Mouse (Mus musculus): ENCODE results near the gene Prr22. TPM values are rescaled to one million over a fixed set of nuclear protein-coding genes. Genes with fewer than 3 reads are reported as not detected.

The Prr22 gene
- polyA plus RNA-seq (2015; fragmentation: Nextera tagmentation; extraction: Ambion mirVana), result 1.6 and 1.8 TPM in 2 replicates

- 83% methylated on average over 5 of the region's 5 CpGs for WGBS
- Histone ChIP-seq H3K9me3 (ENCODE audit: low read length) (no peaks in the 10 kb centered on the region), H3K27ac (ENCODE audit: low read length) (no peak within 1 kb of the TSS), H3K9ac (replicated peaks; ENCODE audit: low read length) (no peak within 1 kb of the TSS), H3K4me1 (ENCODE audit: insufficient read depth, low read length) (peaks cover 6% of the 10 kb centered on the region), H3K4me2 (replicated peaks; ENCODE audit: low read depth, low read length) (no peak within 1 kb of the TSS), H3K27me3 (ENCODE audit: insufficient read depth, low read length) (no peaks in the 10 kb centered on the region), H3K36me3 (ENCODE audit: insufficient read depth, low read length) (peaks cover 41% of the 10 kb centered on the region), H3K4me3 (ENCODE audit: low read length) (no peak within 1 kb of the TSS)
- no peak for ATAC-seq (ENCODE audit: low FRiP score, low TSS enrichment)
These were observed at the start of gene Prr22 for GRCm38 (mm10) chr17:56769950-56770349. Gene Prr22 (plus strand): TSS chr17:56770250.

GRCm38 (mm10) chr17:56722441-56722840 lies 47.6 kb upstream of the Prr22 start:
- H3K9me3 ChIP-seq (ENCODE audit: low read length), result peaks cover 4% of the 10 kb centered on the region; the same call in 1 of the 2 replicates
- no peak overlapping the region for H3K4me3 ChIP-seq (ENCODE audit: low read length)
- peak overlapping the region; percentile 33 for H3K9ac ChIP-seq (replicated peaks; ENCODE audit: low read length)
- no peak overlapping the region for H3K4me2 ChIP-seq (replicated peaks; ENCODE audit: low read depth, low read length)
- peak overlapping the region; percentile 60 for H3K27ac ChIP-seq (ENCODE audit: low read length)
- ATAC-seq (ENCODE audit: low FRiP score, low TSS enrichment), result 0 out of 2 replicates have a peak, but pooled peaks have one; percentile 11
- H3K4me1 ChIP-seq (ENCODE audit: insufficient read depth, low read length), result peaks cover 40% of the 10 kb centered on the region
- H3K27me3 ChIP-seq (ENCODE audit: insufficient read depth, low read length), result no peaks in the 10 kb centered on the region
- H3K36me3 ChIP-seq (ENCODE audit: insufficient read depth, low read length), result peaks cover 20% of the 10 kb centered on the region
- WGBS, result 16% methylated on average over 5 of the region's 5 CpGs

GRCm38 (mm10) chr17:56723419-56724161 lies 46.5 kb upstream of the Prr22 start:
- H3K9ac ChIP-seq (replicated peaks; ENCODE audit: low read length), result no peak overlapping the region
- H3K27ac ChIP-seq (ENCODE audit: low read length), result no peak overlapping the region
- H3K36me3 ChIP-seq (ENCODE audit: insufficient read depth, low read length), result peaks cover 20% of the 10 kb centered on the region
- H3K27me3 ChIP-seq (ENCODE audit: insufficient read depth, low read length), result no peaks in the 10 kb centered on the region
- no peak overlapping the region for H3K4me3 ChIP-seq (ENCODE audit: low read length)
- ATAC-seq (ENCODE audit: low FRiP score, low TSS enrichment), result no peak
- H3K4me2 ChIP-seq (replicated peaks; ENCODE audit: low read depth, low read length), result no peak overlapping the region
- WGBS, result 85% methylated on average over 11 of the region's 11 CpGs
- peaks cover 4% of the 10 kb centered on the region; the same call in 1 of the 2 replicates for H3K9me3 ChIP-seq (ENCODE audit: low read length)
- peaks cover 46% of the 10 kb centered on the region for H3K4me1 ChIP-seq (ENCODE audit: insufficient read depth, low read length)

GRCm38 (mm10) chr17:56727029-56727649 lies 42.9 kb upstream of the Prr22 start:
- no peak overlapping the region for H3K4me2 ChIP-seq (replicated peaks; ENCODE audit: low read depth, low read length)
- peak; percentile 81 for ATAC-seq (ENCODE audit: low FRiP score, low TSS enrichment)
- no peaks in the 10 kb centered on the region for H3K27me3 ChIP-seq (ENCODE audit: insufficient read depth, low read length)
- peaks cover 35% of the 10 kb centered on the region for H3K4me1 ChIP-seq (ENCODE audit: insufficient read depth, low read length)
- H3K27ac ChIP-seq (ENCODE audit: low read length), result peak overlapping the region; percentile 68
- H3K9me3 ChIP-seq (ENCODE audit: low read length), result peaks cover 4% of the 10 kb centered on the region; the same call in 1 of the 2 replicates
- H3K36me3 ChIP-seq (ENCODE audit: insufficient read depth, low read length), result peaks cover 9% of the 10 kb centered on the region
- no peak overlapping the region; the same call in 1 of the 2 replicates for H3K9ac ChIP-seq (replicated peaks; ENCODE audit: low read length)
- no peak overlapping the region for H3K4me3 ChIP-seq (ENCODE audit: low read length)
- WGBS, result 7% methylated on average over 7 of the region's 7 CpGs

GRCm38 (mm10) chr17:56727659-56728058 lies 42.4 kb upstream of the Prr22 start:
- peaks cover 7% of the 10 kb centered on the region; the same call in 1 of the 2 replicates for H3K36me3 ChIP-seq (ENCODE audit: insufficient read depth, low read length)
- H3K27ac ChIP-seq (ENCODE audit: low read length), result peak overlapping the region; percentile 68; the same call in 1 of the 2 replicates
- H3K9me3 ChIP-seq (ENCODE audit: low read length), result peaks cover 4% of the 10 kb centered on the region; the same call in 1 of the 2 replicates
- no peaks in the 10 kb centered on the region for H3K27me3 ChIP-seq (ENCODE audit: insufficient read depth, low read length)
- H3K4me2 ChIP-seq (replicated peaks; ENCODE audit: low read depth, low read length), result no peak overlapping the region
- H3K4me3 ChIP-seq (ENCODE audit: low read length), result no peak overlapping the region
- 6% methylated on average over 12 of the region's 12 CpGs for WGBS
- peaks cover 30% of the 10 kb centered on the region for H3K4me1 ChIP-seq (ENCODE audit: insufficient read depth, low read length)
- no peak for ATAC-seq (ENCODE audit: low FRiP score, low TSS enrichment)
- H3K9ac ChIP-seq (replicated peaks; ENCODE audit: low read length), result no peak overlapping the region; the same call in 1 of the 2 replicates

GRCm38 (mm10) chr17:56728117-56728516 lies 41.9 kb upstream of the Prr22 start:
- Histone ChIP-seq H3K9ac (replicated peaks; ENCODE audit: low read length) (no peak overlapping the region), H3K4me2 (replicated peaks; ENCODE audit: low read depth, low read length) (no peak overlapping the region), H3K4me1 (ENCODE audit: insufficient read depth, low read length) (peaks cover 26% of the 10 kb centered on the region), H3K9me3 (ENCODE audit: low read length) (peaks cover 4% of the 10 kb centered on the region; the same call in 1 of the 2 replicates), H3K4me3 (ENCODE audit: low read length) (no peak overlapping the region), H3K36me3 (ENCODE audit: insufficient read depth, low read length) (peaks cover 2% of the 10 kb centered on the region; the same call in 1 of the 2 replicates), H3K27me3 (ENCODE audit: insufficient read depth, low read length) (no peaks in the 10 kb centered on the region), H3K27ac (ENCODE audit: low read length) (no peak overlapping the region)
- ATAC-seq (ENCODE audit: low FRiP score, low TSS enrichment), result no peak
- 9% methylated on average over 12 of the region's 12 CpGs for WGBS

- no peak overlapping the region for H3K4me3 ChIP-seq (ENCODE audit: low read length)
- H3K9me3 ChIP-seq (ENCODE audit: low read length), result peaks cover 4% of the 10 kb centered on the region; the same call in 1 of the 2 replicates
- H3K4me1 ChIP-seq (ENCODE audit: insufficient read depth, low read length), result peaks cover 23% of the 10 kb centered on the region
- no peaks in the 10 kb centered on the region for H3K36me3 ChIP-seq (ENCODE audit: insufficient read depth, low read length)
- ATAC-seq (ENCODE audit: low FRiP score, low TSS enrichment), result no peak
- H3K9ac ChIP-seq (replicated peaks; ENCODE audit: low read length), result no peak overlapping the region
- no peak overlapping the region for H3K27ac ChIP-seq (ENCODE audit: low read length)
- H3K27me3 ChIP-seq (ENCODE audit: insufficient read depth, low read length), result no peaks in the 10 kb centered on the region
- 49% methylated on average over 6 of the region's 6 CpGs for WGBS
- no peak overlapping the region for H3K4me2 ChIP-seq (replicated peaks; ENCODE audit: low read depth, low read length)
These were observed 40.9 kb upstream of the Prr22 start for GRCm38 (mm10) chr17:56729151-56729550.

- peaks cover 4% of the 10 kb centered on the region; the same call in 1 of the 2 replicates for H3K9me3 ChIP-seq (ENCODE audit: low read length)
- H3K36me3 ChIP-seq (ENCODE audit: insufficient read depth, low read length), result no peaks in the 10 kb centered on the region
- no peak overlapping the region for H3K4me3 ChIP-seq (ENCODE audit: low read length)
- no peak overlapping the region for H3K27ac ChIP-seq (ENCODE audit: low read length)
- peaks cover 23% of the 10 kb centered on the region for H3K4me1 ChIP-seq (ENCODE audit: insufficient read depth, low read length)
- H3K9ac ChIP-seq (replicated peaks; ENCODE audit: low read length), result no peak overlapping the region
- 64% methylated on average over 2 of the region's 2 CpGs for WGBS
- no peaks in the 10 kb centered on the region for H3K27me3 ChIP-seq (ENCODE audit: insufficient read depth, low read length)
- no peak overlapping the region for H3K4me2 ChIP-seq (replicated peaks; ENCODE audit: low read depth, low read length)
- no peak for ATAC-seq (ENCODE audit: low FRiP score, low TSS enrichment)
These were observed 40.4 kb upstream of the Prr22 start for GRCm38 (mm10) chr17:56729656-56730055.

- no peak overlapping the region for H3K27ac ChIP-seq (ENCODE audit: low read length)
- H3K4me2 ChIP-seq (replicated peaks; ENCODE audit: low read depth, low read length), result no peak overlapping the region
- 42% methylated on average over 8 of the region's 8 CpGs for WGBS
- H3K36me3 ChIP-seq (ENCODE audit: insufficient read depth, low read length), result no peaks in the 10 kb centered on the region
- no peaks in the 10 kb centered on the region for H3K27me3 ChIP-seq (ENCODE audit: insufficient read depth, low read length)
- H3K4me1 ChIP-seq (ENCODE audit: insufficient read depth, low read length), result no peaks in the 10 kb centered on the region
- no peak overlapping the region for H3K4me3 ChIP-seq (ENCODE audit: low read length)
- no peaks in the 10 kb centered on the region for H3K9me3 ChIP-seq (ENCODE audit: low read length)
- H3K9ac ChIP-seq (replicated peaks; ENCODE audit: low read length), result no peak overlapping the region
- no peak for ATAC-seq (ENCODE audit: low FRiP score, low TSS enrichment)
These were observed 33.5 kb upstream of the Prr22 start for GRCm38 (mm10) chr17:56736534-56736933.

- no peak for ATAC-seq (ENCODE audit: low FRiP score, low TSS enrichment)
- 80% methylated on average over 10 of the region's 10 CpGs for WGBS
These were observed 31.8 kb upstream of the Prr22 start for GRCm38 (mm10) chr17:56738221-56738620.

More at GRCm38 (mm10) chr17:56738221-56738620, 31.8 kb upstream of the Prr22 start:
- Histone ChIP-seq H3K4me2 (replicated peaks; ENCODE audit: low read depth, low read length) (no peak overlapping the region), H3K27me3 (ENCODE audit: insufficient read depth, low read length) (no peaks in the 10 kb centered on the region), H3K9me3 (ENCODE audit: low read length) (no peaks in the 10 kb centered on the region), H3K27ac (ENCODE audit: low read length) (no peak overlapping the region), H3K4me3 (ENCODE audit: low read length) (no peak overlapping the region), H3K9ac (replicated peaks; ENCODE audit: low read length) (no peak overlapping the region), H3K4me1 (ENCODE audit: insufficient read depth, low read length) (no peaks in the 10 kb centered on the region), H3K36me3 (ENCODE audit: insufficient read depth, low read length) (no peaks in the 10 kb centered on the region)

Data from kidney, embryonic 16.5 days (tissue).